Mouse (Mus musculus) embryonic facial prominence, embryonic 10.5 days (tissue): Measurements from ENCODE around the gene Tnfrsf23. TPM values are rescaled to one million over a fixed set of nuclear protein-coding genes. Genes with fewer than 3 reads are reported as not detected.

Experiments used
- DNase-seq: peaks from one replicate; pipeline ENCODE4 v3.0.0-alpha.2; 2017; ENCODE audit warnings: low spot score
- H3K27ac ChIP-seq: fragments of 300-500 bp; sonication (generic); replicated peaks from 2 replicates; pipeline ENCODE4 v1.5.1; 2016; ENCODE audit warnings: mild to moderate bottlenecking
- H3K27me3 ChIP-seq: fragments of 300-500 bp; sonication (generic); replicated peaks from 2 replicates; pipeline ENCODE4 v1.6.1; 2016; ENCODE audit warnings: low read depth, mild to moderate bottlenecking; ENCODE audit not compliant: poor library complexity, severe bottlenecking
- H3K36me3 ChIP-seq: fragments of 300-500 bp; sonication (generic); replicated peaks from 2 replicates; pipeline ENCODE4 v1.6.1; 2016; ENCODE audit warnings: mild to moderate bottlenecking, moderate library complexity
- H3K4me1 ChIP-seq: fragments of 300-500 bp; sonication (generic); 2 replicates; pipeline ENCODE4 v1.6.1; 2016
- H3K4me3 ChIP-seq: fragments of 300-500 bp; sonication (generic); 2 replicates; pipeline ENCODE4 v1.5.1; 2016; ENCODE audit warnings: mild to moderate bottlenecking, moderate library complexity
- H3K9me3 ChIP-seq: fragments of 300-500 bp; sonication (generic); 2 replicates; pipeline ENCODE4 v1.6.1; 2016; ENCODE audit warnings: mild to moderate bottlenecking
- WGBS: fragments of 180-500 bp; shearing (Covaris S2); methylation state at CpG from one replicate; pipeline ENCODE4 v1.1.7; 2016; 5-methylcytosine and 5-hydroxymethylcytosine counted together
- polyA plus RNA-seq: library from polyadenylated mRNA; unstranded; fragments of >200 nt; fragmentation: Nextera tagmentation; extraction: Ambion mirVana; gene quantifications from 2 replicates; pipeline ENCODE4 v1.2.1, GENCODE M21; 2016

Gene Tnfrsf23
- polyA plus RNA-seq, 1 experiment from 2014 or later: 0.65 TPM

DNA sequence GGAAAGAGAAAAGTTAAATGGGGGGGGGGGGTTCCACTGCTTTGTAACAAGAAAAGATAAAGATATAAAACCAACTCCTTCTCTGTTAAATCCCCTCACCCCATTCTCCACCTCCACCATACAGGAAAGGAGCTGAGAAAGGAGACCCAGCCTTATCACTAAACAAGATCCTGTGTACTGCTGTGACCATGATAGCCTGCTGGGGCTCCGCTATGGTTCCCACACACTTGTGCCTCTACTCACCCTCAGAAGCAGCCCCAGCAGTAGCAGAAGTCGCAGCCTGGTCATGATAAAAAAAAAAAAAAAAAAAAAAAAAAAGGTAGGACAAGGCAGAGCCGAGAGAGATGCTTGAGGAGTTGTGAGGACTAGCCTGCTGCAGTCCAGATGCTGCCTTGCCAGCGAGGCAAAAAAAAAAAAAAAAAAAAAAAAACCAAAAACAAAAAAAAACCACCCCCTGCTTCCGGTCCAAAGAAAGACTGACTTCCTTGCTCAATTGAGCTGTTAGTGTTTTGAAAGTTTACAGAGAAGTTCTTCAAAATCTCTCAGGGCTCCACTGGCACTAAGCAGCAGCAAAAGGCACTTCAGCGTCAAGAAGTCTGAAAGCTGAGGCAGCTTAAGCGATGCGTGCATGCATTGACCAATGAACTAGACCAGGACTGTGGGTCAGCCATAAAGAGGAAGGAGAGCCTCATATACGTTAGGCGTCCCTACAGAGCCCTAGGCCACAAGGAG lies 58.0 kb downstream of the Tnfrsf23 start:
- Histone ChIP-seq H3K27me3 (no peaks in the 10 kb centered on the region), H3K36me3 (no peaks in the 10 kb centered on the region), H3K4me1 (no peaks in the 10 kb centered on the region), H3K4me3 (no peak overlapping the region), H3K27ac (no peak overlapping the region), H3K9me3 (no peaks in the 10 kb centered on the region)
- no peak for DNase-seq
- 68% methylated on average over 10 of the region's 10 CpGs for WGBS

DNA sequence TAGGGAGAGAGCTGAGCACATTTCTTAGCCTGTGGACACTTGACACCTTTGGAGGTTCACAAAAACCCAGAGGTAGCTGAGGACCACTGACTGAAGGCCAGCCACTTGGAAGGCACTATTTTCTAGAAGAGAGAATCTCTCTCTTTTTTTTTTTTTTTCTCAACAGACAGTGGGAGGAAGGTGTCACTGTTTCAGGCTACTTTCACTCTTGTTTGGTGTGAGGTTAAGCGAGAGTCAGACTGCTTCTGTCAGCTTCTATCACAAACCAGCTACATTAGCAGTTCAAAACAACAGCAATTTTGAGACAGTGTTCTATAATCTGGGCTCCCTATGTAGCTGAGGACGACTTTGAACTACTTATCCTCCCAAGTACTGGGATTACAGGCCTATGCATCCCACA lies 59.5 kb downstream of the Tnfrsf23 start:
- no peak overlapping the region for H3K4me3 ChIP-seq
- H3K36me3 ChIP-seq: no peaks in the 10 kb centered on the region
- no peak overlapping the region for H3K27ac ChIP-seq
- WGBS: 63% methylated on average over 2 of the region's 2 CpGs
- H3K4me1 ChIP-seq: no peaks in the 10 kb centered on the region
- H3K27me3 ChIP-seq: no peaks in the 10 kb centered on the region
- no peak for DNase-seq
- no peaks in the 10 kb centered on the region for H3K9me3 ChIP-seq

DNA sequence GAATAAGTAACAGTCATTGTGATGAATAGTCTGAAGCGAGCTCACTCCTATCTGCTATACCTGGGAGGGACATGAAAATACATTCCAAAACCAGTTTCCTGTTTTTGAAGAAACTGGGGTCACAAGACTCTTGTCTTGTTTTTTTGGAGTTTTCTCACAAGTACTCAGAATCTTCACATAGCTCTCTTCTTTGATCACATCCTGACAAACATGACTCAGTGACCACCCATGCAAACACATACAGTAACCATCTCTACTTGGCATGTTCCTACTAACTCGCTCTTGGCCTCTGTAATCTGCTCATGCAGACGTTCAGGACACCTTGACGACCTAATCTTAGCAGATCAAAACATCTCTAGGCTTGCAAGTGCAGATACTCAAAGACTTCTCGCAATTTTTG lies 60.5 kb downstream of the Tnfrsf23 start:
- Histone ChIP-seq H3K4me1 (no peaks in the 10 kb centered on the region), H3K9me3 (no peaks in the 10 kb centered on the region), H3K36me3 (no peaks in the 10 kb centered on the region), H3K4me3 (no peak overlapping the region), H3K27me3 (no peaks in the 10 kb centered on the region), H3K27ac (no peak overlapping the region)
- DNase-seq: no peak
- 79% methylated on average over 5 of the region's 5 CpGs for WGBS

DNA sequence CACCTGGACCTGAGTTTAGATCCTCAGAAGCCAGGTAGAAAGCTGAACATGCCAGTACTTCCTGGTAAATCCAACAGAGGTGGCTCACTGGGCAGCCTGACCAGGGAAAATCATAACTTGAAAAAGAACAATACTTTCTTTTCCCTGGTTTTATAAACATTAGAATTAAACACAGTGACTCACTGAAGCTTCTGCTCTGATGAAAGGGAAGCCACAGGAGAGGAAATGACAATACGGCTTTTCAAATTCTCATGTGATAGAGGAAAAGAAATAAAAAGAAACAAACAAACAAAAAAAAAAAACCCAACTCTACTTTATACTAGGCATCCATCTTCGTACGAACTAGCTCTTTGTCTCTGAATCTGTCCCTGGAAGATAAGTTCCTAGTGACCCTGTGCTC lies 61.1 kb downstream of the Tnfrsf23 start:
- no peaks in the 10 kb centered on the region for H3K4me1 ChIP-seq
- no peak overlapping the region for H3K27ac ChIP-seq
- H3K9me3 ChIP-seq: no peaks in the 10 kb centered on the region
- H3K27me3 ChIP-seq: no peaks in the 10 kb centered on the region
- WGBS: 89% methylated on average over 3 of the region's 3 CpGs
- no peak for DNase-seq
- no peak overlapping the region for H3K4me3 ChIP-seq
- no peaks in the 10 kb centered on the region for H3K36me3 ChIP-seq

DNA sequence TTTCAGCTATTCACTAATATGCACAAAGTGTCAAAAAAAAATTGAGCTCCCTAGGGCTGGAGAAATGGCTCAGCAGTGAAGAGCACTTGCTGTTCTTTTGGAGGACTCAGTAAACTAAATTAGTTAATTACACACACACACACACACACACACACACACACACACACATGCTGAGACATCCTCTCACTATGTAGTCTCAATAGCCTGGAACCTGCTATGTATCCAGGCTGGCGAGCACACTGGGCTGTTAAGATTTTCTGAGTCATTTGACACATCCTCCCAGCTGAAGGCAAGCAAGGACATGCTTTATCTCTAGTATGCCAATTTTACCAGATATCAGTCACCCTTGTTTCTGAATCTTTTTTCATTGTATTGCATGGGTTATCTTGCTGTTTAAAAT lies 64.7 kb downstream of the Tnfrsf23 start:
- Histone ChIP-seq H3K4me3 (no peak overlapping the region), H3K36me3 (no peaks in the 10 kb centered on the region), H3K27me3 (no peaks in the 10 kb centered on the region), H3K27ac (no peak overlapping the region), H3K4me1 (no peaks in the 10 kb centered on the region), H3K9me3 (no peaks in the 10 kb centered on the region)
- 73% methylated on average over 1 of the region's 1 CpGs for WGBS
- DNase-seq: no peak

Other genes starting within 250 kb of the Tnfrsf23 start
- gene Cdkn1c, start 224.8 kb downstream of the Tnfrsf23 start, polyA plus RNA-seq: 355 and 407 TPM in 2 replicates
- gene Slc22a18, start 212.1 kb downstream of the Tnfrsf23 start, polyA plus RNA-seq: 0.26 and 0.96 TPM in 2 replicates
- gene Phlda2, start 182.7 kb downstream of the Tnfrsf23 start, polyA plus RNA-seq: 2.7 and 2.9 TPM in 2 replicates
- gene Nap1l4, start 136.8 kb downstream of the Tnfrsf23 start, polyA plus RNA-seq: 377 and 391 TPM in 2 replicates
- gene Cars, start 85.8 kb downstream of the Tnfrsf23 start, polyA plus RNA-seq: 79.5 and 80.7 TPM in 2 replicates
- gene Tnfrsf26, start 57.1 kb downstream of the Tnfrsf23 start, polyA plus RNA-seq: 0.17 and 0.30 TPM in 2 replicates
- gene Tnfrsf22, start 36.2 kb downstream of the Tnfrsf23 start, polyA plus RNA-seq: 9.7 and 12.2 TPM in 2 replicates
- 15.8 and 16.8 TPM in 2 replicates for gene Osbpl5, start 71.1 kb upstream of the Tnfrsf23 start, polyA plus RNA-seq
- not detected in 2 replicates for gene Mrgprg, start 81.1 kb upstream of the Tnfrsf23 start, polyA plus RNA-seq
- gene Mrgpre, start 98.6 kb upstream of the Tnfrsf23 start, polyA plus RNA-seq: 1.8 TPM in 2 replicates
- 7.7 and 10.0 TPM in 2 replicates for gene Nadsyn1, start 137.0 kb upstream of the Tnfrsf23 start, polyA plus RNA-seq
- 68.3 and 79.2 TPM in 2 replicates for gene Dhcr7, start 137.3 kb upstream of the Tnfrsf23 start, polyA plus RNA-seq
- not detected in 2 replicates for gene Gm498, start 181.0 kb upstream of the Tnfrsf23 start, polyA plus RNA-seq